Mouse (Mus musculus): ENCODE data around the gene Cdx2. TPM values are rescaled to one million over a fixed set of nuclear protein-coding genes. Genes with fewer than 3 reads are reported as not detected.

The Cdx2 gene
- total RNA-seq, 2 experiments from 2014 or later, result not detected

DNA sequence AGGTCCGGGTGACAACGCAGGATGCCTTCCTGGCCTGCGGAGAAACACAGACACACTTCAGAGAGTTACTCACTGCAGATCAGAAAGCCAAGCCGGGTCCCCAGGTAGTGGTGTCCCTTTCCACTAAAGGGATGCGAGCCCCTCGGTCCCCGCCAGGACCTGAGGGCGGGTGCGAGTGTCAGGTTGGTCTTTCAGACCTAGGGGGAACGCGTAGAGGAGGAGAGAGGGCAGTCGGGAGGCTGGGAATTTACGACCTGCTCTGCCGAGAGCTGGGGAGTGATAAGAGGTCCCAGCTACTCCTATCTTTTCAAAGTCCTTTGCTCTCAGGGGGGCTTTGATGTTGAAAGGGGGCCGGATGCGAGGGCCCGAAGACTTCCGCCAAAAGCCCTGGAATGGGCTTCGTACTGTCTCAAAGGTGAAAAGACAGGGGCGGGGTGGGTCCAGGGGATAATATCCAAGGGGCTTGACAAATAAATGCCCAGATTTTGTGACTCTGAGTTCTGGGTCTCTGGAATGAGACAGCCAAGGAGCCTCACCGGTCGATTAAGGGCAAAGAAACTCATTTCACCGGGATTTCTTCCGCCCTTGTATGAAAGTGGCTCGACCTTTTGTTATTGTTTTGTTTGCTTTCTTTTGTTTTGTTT, 8.5 kb upstream of the Cdx2 start:
- DNase-seq, result no peak

DNA sequence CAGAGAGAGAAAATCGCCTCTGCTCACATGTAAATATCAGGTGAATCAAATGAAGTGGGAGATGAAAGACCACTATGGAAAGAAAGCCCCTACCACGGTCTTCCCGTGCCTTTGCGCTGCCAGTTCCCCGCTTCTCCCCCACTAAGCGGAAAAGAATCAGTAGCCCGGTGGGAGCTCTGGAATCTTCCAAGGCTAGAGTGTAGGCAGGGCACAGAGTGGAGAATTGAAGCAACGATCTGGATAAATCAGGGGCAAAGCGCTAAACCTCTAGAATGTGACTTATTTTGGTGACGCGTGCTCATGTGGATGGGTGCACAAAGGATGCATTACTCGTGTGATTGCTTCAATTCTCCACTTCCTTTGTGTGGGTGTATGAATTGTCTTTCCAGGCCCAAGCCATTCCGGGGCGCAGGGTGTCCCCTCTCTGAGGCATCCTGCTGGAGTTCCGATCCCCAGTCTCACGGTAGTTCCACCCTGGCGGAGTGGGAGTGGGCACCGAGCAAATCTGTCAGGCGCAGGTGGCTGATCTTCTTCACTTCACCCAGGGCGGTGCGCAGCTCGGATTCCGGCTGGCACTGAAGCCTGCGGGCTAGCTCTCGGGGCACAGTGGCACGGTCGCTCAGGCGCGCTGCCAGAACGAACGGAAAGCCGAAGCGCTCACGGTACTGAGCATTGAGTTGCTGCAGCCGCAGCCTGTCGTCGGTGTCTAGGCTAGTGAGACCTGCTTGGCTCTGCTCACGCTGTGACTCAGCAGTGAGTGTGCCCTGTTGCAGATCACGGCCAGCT, 7.8 kb upstream of the Cdx2 start:
- DNase-seq, result peak; percentile 47

DNA sequence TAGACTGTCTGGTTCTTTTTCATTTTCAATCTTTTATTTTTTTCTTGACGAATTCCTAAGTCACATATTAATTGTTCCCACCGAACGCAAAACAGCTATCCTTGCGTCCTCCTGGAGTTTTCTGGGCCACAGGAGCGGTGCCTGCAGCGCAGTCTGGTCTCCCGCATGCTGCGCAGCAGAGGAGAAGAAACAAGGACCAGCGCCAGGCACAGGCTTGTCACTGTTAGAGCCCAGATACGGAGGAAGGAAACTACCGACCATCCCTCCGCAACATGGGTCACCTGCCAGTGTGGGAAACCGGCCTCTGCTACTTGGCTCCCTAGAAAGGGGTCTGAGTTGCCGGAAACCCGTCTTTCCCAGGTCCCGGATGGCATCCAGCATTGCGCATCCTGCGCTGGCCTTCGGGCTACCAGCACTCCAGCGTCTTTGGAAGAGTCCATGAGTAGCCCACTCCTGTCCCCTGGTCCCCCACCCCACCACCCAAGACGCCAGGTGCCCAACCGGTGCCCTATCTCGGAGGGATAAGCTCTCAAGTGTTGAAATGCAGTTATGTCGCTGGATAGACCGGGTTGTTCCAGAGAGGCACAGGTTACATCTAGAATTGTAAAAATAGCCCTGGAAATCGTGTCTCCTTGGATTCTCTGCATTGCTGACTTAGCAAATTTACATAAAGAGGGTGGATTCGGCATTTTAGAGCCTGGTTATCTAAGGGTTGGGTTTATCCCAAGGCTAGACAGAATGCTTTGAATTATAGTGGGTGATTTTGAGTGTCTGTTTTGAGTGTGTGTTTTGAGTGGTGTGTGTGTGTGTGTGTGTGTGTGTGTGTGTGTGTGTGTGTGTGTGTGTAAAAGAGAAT, 6.0 kb upstream of the Cdx2 start:
- no peak for DNase-seq

DNA sequence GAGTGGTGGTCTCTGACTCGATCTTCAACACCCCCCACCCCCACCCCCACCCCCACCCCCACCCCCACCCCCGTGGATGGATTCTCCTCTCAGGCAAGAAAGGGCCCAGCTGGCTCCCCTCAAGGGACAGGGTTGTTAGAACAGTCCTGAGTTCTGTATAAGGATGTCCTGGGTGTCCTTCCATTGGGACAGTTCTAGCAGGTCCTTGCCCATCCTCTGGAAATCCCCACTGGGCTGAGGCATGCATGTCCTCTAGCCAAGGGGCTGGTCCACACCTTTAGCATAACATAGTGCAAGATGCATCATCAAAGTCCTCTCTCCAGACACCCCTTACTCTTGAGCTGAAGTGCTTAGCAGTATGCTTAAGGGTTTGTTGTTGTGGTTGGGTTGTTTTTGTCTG, 2.7 kb upstream of the Cdx2 start:
- no peak for DNase-seq

DNA sequence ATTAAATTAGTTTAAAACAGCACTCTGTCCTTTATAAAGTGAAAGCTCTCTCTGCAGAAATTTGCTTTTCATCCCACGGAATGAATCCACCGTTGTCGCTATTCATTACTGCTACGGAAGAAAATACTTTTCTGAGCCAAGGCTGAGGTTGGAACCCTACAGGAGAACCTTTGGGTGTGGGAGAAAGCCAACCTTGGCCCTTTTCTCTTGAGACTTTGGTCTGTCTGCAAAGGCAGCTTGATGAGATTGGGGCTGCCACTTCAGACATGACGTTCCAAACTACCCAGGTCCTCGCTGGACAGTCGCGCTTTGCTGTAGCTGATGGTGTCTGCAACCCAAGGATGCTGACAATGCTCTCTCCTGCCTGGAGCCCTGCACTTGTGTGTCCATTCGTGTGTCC, 1.4 kb upstream of the Cdx2 start:
- no peak for DNase-seq

DNA sequence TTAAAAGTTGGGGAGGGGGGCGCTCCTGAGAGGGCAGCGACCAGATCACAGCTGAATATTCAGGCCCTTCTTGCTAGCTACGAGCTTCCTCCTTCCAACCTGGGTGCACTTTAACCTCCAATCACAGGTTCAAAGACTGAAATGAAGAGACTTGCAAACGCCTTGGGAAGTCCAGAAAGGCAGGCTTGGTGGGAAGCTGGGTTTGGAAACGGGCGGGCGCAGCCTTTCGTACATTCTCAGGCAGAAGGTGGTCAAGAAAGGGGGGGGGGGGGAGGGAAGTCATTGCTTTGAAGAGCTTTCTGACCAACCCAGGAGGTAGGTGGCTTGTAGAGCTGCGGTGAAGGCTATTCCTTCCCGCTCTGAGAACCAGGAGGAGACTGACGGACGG, 322 bp upstream of the Cdx2 start:
- DNase-seq, result no peak

DNA sequence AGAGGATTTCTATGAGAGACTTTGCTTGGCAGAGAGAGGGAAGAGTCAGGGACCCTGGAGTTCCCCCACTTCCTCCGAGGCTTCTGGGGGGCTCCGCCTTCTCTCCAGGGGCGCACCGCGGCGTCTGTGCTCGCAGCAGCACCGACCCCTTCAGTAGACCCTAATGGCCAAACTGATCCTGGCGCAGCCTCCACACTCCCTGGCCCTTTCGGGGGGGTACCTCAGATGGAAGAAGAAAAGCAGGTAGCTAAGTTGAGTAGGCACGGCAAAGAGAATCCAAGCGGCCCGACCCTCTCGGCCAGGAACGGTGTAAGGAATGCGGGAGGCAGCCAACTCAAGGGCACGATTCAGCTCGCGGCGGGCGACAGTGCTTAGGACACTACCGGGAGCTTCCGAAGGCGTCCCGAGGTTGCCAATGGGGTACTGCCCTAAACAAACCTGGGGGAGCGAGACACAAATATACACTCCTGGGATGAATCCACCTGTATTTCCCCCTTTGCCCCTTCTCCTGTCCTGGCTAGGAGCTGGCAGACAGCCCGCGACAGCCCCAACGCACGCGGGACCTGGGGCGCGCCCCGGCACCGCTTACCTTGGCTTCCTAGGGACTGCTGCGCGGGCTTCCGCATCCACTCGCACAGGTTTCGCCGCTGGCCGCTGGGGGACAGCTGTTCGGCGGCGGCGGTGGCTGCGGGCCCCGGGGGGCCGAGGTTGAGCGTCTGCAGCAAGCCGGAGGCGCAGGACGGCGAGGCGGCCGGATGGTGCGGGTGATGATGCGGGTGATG, 1.0 kb downstream of the Cdx2 start:
- no peak for DNase-seq

DNA sequence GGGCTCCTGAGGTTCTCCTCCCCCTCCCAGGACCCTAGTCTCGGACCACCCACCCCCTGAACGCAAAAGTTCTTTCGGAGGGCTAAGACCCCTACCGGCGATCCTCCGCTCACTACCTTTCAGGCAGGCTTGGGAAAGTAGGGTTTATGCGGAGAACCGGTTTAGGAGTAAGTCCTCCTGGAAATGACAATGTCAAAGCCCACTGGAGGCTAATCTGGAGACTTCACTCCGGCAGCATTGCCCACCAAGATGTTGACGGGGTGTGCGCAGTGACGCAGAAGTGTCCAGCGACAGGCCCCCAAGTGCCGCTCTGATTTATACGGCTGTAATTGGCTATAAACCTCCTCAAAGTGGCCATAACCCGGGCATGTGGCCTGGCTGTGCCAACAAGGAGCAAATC, 1.9 kb downstream of the Cdx2 start:
- no peak for DNase-seq

DNA sequence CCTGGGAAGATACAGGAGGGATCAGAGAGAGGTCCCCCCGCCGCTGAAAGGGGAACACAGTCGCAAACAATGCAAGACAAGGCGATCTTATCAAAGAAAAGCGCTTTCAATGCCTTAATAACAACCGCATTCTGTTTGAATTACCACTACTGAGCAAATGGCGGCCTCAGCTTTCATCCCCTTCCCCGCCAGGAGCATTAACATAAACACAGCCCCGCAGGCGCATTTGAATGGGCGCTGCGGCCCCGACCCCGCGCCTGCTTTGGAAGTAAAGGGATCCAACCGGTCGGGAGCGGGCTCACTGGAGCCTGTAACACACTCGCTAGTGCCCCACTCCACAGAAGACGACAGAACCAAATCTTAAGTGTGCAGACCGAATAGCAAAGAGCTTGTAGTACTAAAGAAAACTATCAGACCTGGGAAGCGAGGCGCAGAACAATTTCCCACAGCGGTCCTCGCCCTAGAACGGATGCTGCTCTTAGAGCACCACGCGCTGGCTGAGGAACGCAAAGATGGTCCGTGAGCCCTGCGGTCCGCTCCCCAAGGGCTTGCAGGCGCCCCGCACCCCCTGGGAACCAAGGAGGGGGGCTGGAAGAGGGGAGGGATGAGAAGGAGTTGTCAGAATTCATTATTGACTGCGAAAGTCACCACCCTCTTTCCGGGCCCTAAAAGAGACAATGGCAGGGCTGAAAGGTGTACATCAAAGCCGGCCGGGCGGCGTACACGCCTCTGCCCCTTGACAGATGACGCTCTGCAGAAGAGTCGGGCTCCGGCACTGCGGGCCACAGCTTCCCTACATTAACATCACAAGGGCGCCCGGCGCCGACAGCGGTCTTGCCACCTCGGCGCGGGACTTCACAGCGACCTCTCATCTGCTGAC, 2.6 kb downstream of the Cdx2 start:
- no peak for DNase-seq

DNA sequence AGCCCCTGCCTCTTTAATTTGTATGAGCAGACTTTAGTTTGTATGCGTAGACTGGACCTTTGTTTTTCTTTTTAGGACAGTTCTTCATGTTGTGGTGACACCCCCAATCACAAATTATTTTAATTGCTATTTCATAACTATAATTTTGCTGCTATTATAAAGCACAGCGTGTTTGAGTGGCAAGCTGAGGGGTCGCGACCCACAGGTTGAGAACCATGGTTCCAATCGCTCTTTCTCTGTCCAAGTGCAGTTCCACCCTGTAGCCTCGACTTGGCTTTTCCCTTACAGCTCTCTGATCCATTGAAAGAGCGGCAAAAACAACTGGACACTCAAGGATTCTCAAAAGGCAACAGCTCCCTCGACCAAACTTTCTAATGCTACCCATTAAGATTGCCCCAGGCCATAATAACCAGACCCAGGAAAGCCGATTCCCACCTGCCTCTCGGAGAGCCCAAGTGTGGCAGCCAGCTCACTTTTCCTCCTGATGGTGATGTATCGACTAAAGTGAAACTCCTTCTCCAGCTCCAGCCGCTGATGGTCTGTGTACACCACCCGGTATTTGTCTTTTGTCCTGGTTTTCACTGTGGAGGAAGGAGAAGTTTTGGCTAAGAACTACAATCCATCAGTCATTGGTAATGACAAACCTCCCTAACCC, 4.2 kb downstream of the Cdx2 start:
- no peak for DNase-seq

DNA sequence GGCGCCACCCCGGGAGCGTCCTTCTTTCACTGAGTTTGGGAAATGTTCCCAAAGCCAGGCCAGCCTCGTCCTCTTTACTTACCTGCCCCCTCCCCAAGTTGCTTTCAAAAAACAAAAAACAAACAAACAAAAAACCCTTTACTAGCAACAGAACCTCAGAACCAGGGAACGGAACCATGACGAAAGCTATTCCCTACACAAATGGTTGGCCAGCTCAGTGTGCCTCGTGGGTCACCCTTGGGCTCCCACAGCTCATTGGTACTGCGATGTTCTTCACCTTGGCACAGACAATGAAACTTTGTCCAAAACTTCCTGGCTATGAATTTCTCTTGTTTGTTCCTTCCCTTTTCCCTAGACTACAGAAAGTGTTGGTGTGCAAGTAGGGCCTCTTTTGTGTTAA, 4.9 kb downstream of the Cdx2 start:
- DNase-seq, result no peak

DNA sequence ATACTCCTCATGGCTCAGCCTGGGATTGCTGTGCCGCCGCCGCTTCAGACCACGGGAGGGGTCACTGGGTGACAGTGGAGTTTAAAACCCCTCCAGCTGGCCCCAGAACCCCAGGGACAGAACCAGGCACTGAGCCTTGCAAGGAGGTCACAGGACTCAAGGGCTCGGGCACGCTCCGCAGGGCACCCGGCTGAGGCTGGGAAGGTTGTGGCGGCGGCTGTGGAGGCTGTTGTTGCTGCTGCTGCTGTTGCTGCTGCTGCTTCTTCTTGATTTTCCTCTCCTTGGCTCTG, 5.3 kb downstream of the Cdx2 start:
- no peak for DNase-seq

DNA sequence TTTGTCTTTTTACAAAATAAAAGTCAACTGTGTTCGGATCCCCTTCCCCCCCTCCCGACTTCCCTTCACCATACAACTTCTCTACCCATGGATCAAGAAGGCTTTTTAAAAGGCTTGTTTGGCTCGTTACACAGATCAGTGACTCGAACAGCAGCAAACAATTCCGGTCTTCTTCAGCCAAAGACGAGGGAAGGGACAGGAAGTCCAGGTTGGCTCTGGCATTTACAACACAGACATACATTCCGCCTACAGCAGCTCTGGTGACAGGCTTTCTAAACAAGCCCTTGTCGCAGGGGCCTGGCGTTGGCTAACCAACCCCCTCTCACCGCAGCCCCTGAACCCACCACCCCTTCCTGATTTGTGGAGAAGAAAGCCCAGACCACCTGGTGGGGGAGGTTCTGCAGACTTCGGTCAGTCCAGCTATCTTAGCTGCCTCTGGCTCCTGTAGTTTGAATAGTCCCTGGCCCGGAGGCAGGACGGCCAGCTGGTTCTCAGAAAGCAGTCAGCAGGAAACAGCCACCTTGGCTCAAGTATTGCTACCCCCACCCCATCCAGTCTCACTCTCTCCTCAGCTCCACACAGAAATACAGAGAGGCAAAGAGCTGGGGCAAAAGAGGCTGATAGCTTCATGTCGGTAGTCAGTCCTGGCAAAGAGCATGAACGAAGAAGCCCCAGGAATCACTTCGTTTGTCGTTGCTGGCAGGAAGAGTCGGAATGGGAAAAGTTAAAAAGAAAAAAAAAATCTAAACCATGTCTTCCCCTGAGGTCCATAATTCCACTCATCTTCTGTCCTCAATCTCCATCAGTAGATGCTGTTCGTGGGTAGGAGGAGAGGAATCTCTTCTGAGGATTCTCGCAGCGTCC, 5.9 kb downstream of the Cdx2 start:
- no peak for DNase-seq

DNA sequence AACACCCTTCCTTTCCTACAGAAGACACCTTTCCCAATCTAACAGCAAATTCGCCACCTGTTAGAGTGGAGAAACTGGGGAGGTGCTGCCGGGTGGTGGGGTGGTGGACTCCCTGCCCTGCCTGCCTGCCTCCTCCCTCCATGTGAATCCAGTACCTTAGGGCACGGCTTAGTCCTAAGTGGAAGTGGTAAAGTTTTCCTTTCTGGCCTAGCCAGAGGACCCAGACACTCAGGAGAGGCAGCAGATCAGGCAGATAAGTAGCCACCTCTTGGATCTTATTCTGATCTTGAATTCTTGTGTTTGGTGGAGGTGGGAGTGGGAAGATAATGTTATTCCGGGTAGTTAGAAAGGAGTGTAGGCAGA, 7.1 kb downstream of the Cdx2 start:
- no peak for DNase-seq

DNA sequence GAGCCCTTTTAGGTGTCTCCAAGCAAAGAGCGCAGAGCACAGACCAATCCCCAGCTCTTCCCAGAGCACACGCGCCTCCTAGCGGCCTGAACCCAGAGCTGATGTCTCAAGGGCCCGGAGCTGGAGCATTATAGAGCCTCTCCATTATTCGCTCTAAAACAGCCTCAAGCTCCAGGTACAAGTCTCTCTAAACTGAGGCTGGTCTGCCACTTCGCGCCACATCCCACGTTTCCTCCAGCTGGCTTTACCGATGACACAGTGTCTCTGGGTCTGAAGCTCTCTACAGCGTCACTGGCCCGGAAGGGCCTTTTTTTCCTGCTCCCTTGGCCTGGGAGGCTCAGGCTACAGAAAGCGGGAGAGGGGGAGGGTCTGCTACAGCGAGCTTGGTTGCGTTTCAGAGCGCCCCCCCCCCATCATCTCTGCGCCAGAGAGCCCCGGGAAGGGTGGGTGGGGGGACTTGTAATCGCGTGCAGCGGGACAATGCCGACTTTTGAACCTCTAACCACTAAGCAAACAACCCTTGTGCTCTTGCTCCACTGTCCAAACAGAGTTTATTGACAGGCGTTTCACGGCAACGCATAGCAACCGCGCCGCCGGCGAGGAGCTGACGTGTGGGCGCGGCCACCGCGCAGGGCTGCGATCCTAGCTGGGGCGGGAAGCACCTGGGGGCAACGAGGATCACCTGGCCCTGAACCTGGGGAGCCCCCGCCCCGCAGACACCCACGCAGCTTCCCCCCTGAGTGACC, 7.6 kb downstream of the Cdx2 start:
- peak; percentile 61 for DNase-seq

DNA sequence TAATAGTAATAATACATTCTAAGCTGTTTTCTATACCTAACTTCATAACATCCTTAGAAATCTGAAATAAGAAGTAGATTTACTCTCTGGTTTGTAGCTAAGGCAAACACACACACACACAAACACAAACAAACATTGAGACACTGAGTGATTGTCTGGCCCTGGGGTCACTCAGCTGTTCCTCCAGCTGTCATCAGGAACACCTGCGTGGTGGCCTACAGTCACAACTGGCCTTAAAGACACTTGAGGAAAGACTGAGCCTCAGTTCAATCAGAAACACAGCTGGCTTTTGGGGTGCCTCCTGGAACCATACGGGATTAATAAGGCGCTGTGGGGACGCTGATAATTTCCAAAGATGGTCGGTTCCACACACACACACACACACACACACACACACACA, 9.8 kb downstream of the Cdx2 start:
- DNase-seq, result no peak

DNA sequence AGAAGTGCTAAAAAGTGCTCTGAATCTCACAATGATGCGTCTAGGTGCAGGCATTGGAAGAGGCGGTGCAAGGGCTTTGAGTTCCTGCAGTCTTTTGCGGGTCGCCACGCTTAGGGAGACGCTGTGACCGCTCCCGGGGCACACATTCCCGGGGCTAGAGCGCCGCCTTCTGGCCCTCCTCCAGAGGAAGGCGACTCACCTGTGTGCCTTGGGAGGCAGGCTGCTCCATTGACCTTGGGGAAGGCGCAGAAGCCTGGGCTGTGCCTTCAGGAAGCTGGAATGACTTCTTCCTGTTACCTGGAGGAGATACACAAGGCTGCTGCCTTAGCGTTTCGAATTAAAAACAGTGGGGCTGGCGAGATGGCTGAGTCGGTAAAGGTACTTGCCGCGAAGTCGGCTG, 12.9 kb downstream of the Cdx2 start:
- DNase-seq, result peak; percentile 38

DNA sequence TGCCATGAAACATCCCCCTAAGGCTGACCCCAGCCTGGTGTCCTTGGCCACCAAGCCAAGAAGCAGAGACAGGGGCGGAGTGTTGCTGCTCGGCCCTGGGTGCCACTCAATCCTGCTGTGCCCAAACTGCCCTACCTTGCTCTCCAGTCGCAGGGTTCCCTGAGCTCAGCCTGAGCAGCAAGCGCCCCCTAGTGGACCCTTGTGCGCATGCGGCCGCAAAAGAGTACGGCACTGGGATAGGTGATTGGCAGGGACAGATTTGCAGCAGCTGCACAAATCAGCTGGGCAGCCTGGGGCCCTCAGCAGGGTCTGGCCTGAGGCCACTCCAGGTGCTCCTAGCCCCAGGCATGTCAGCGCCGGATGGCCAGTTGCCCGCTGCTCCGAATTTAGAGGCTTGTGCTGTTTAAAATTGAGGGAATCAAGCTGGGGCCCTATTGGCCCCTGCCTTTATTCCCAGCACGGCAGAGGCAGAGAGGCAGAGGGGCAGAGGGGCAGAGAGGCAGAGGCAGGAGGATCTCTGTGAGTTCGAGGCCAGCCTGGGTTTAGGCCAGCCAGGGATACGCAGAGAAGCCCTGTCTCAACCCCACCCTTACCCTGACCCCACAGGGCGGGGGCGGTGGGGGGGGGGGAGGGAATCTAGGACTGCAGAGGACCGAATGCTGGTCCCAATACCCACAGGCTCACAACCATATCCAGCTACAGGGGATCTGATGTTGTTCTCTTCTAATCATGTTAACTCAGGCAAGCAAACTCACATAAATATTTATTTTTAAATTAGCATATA, 13.8 kb downstream of the Cdx2 start:
- peak; percentile 79 for DNase-seq
